Mouse (Mus musculus) lung, adult 2 months (tissue): ENCODE results near the gene Xrcc5.

Experiments used
- CTCF ChIP-seq: fragments of 200-500 bp; IDR thresholded peaks from 2 replicates; pipeline ENCODE4 v1.5.1; 2011; ENCODE audit warnings: mild to moderate bottlenecking, low read length, control low read depth; ENCODE audit not compliant: insufficient read depth
- POLR2A ChIP-seq: fragments of 200-500 bp; IDR thresholded peaks from 2 replicates; pipeline ENCODE4 v1.6.1; 2011; ENCODE audit warnings: low read depth, mild to moderate bottlenecking, control low read depth, low read length, borderline replicate concordance; ENCODE audit errors: extremely low read depth

DNA sequence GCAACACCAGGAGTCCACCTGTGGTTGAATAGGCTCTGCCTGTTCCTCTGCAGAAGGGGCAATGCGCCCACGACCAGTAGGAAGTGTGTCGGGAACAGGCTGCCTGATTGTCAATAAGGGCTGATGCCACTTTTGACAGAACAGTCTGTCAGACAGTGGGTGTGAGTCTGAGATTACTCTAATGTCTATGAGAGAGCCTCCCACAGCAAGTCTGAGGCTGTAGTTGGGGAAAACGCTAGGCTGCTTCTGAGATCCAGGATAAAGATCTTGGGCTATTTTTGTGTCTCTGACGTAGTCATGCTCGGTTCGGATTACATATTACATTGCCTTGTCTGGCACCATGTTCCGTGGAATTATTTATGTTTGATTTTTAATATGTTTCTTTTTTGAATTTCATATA lies 11.5 kb upstream of the Xrcc5 start:
- TF ChIP-seq POLR2A (no peak), CTCF (no peak)
